8 mouse cellular contexts compared by ENCODE assay signal in the genomic region with DNA sequence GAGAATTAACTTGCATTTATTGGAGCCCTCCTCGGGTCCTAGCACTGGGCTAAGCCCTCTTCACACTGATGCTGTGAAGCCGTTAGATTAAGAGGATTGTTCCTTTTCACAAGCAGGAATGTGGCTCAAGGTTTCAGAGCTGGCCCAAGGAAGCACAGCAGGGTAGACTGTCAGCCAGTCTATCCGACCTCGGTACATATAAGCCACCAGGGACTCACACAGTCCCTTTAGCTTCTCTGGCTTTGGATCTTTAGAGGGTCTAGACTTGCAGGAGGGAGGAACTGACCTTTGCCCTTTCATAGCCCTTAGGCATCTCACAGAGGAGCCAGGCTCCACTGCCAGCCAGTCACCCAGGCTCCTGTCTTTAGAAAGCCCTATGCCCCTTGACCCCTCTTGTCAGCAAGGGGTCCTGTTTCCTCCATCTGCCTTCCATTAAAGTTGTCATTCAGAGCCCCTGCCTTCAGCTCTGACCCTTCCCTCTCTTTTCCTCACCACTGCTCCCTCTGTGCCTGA. TPM values are rescaled to one million over a fixed set of nuclear protein-coding genes. Genes with fewer than 3 reads are reported as not detected.
DNase-seq lines count a peak whose midpoint lies in the region; ATAC-seq and TF ChIP-seq lines count a peak whose summit lies in the region.

Gene Asb6 (minus strand): TSS at position 51 of the 513 bp plus-strand sequence.

- no peak for TF ChIP-seq CTCF in kidney, adult 2 months (conservative IDR thresholded peaks at IDR 0.05; ENCODE audit: insufficient read depth, insufficient read length, low read depth, low read length)

- H3K4me3 ChIP-seq in kidney, adult 2 months (ENCODE audit: insufficient read depth, low read depth, low read length) = no peak within 1 kb of the TSS
- no peak within 1 kb of the TSS for H3K4me3 ChIP-seq in forebrain, embryonic 10.5 days
- no peak within 1 kb of the TSS for H3K4me3 ChIP-seq in neural tube, embryonic 13.5 days

- no peaks in the 10 kb centered on the region for H3K36me3 ChIP-seq in kidney, adult 2 months (ENCODE audit: control insufficient read depth, insufficient read depth, low read length)
- peaks cover 17% of the 10 kb centered on the region for H3K36me3 ChIP-seq in forebrain, embryonic 10.5 days (replicated peaks)
- H3K36me3 ChIP-seq in neural tube, embryonic 13.5 days = peaks cover 12% of the 10 kb centered on the region

- no peak for DNase-seq in kidney, adult 2 months
- no peak for DNase-seq in kidney, postnatal 10 days
- DNase-seq in forebrain, embryonic 10.5 days (ENCODE audit: extremely low spot score, low spot score) = peak; percentile 48
- DNase-seq in left cerebral cortex, postnatal 10 days (ENCODE audit: extremely low spot score in 1 of 2, low spot score in 2 of 2) = no peak
- DNase-seq in adipocyte (ENCODE audit: low spot score) = no peak
- DNase-seq in kidney, adult 11 months = no peak

- no peaks in the 10 kb centered on the region for H3K9me3 ChIP-seq in forebrain, embryonic 10.5 days
- H3K9me3 ChIP-seq in neural tube, embryonic 13.5 days = no peaks in the 10 kb centered on the region

- 48% methylated on average over 4 of the region's 4 CpGs for WGBS in kidney, adult 2 months
- 6% methylated on average over 4 of the region's 4 CpGs for WGBS in forebrain, embryonic 10.5 days
- 34% methylated on average over 4 of the region's 4 CpGs for WGBS in neural tube, embryonic 13.5 days

- H3K9ac ChIP-seq in neural tube, embryonic 13.5 days = no peak within 1 kb of the TSS

- intact Hi-C loops in left cerebral cortex, postnatal 10 days (cut with DNase I) = no loop called here

- peaks cover 7% of the 10 kb centered on the region; the same call in 1 of the 2 replicates for H3K4me1 ChIP-seq in kidney, adult 2 months (ENCODE audit: control insufficient read depth, insufficient read depth, low read length)
- H3K4me1 ChIP-seq in forebrain, embryonic 10.5 days = peaks cover 68% of the 10 kb centered on the region
- H3K4me1 ChIP-seq in neural tube, embryonic 13.5 days (replicated peaks) = peaks cover 31% of the 10 kb centered on the region

- no peak within 1 kb of the TSS for H3K4me2 ChIP-seq in neural tube, embryonic 13.5 days

- no peak within 1 kb of the TSS for H3K27ac ChIP-seq in kidney, adult 2 months (ENCODE audit: insufficient read depth, low read depth, low read length)
- peak within 1 kb of the TSS; percentile 79 for H3K27ac ChIP-seq in forebrain, embryonic 10.5 days
- no peak within 1 kb of the TSS for H3K27ac ChIP-seq in neural tube, embryonic 13.5 days (replicated peaks)

- ATAC-seq in activated CD4-positive, CD25-positive, alpha-beta regulatory T cell, adult 4 months = no peak
- no peak for ATAC-seq in neural tube, embryonic 13.5 days (ENCODE audit: low read depth)

- no peak for TF ChIP-seq POLR2A in kidney, adult 2 months (IDR thresholded peaks at IDR 0.05; ENCODE audit: low read depth, low read length)

- H3K27me3 ChIP-seq in kidney, adult 2 months (replicated peaks; ENCODE audit: control insufficient read depth, insufficient read depth, low read length) = no peaks in the 10 kb centered on the region
- H3K27me3 ChIP-seq in forebrain, embryonic 10.5 days (ENCODE audit: poor library complexity, severe bottlenecking) = no peaks in the 10 kb centered on the region
- H3K27me3 ChIP-seq in neural tube, embryonic 13.5 days = 0 out of 2 replicates have a peak, but pooled peaks cover 7% of the 10 kb centered on the region

RNA-seq across cellular contexts. Expression of gene Asb6, which starts in this region (rescaled TPM):
- polyA plus RNA-seq in kidney, adult 2 months (2012; rRNA removed) = 24.5 and 35.2 TPM in 2 replicates
- polyA plus RNA-seq in activated CD4-positive, CD25-positive, alpha-beta regulatory T cell, adult 4 months (2017; shearing (Covaris generic)) = 10 to 100 TPM; 27.4 to 36.2 TPM
- polyA plus RNA-seq in forebrain, embryonic 10.5 days (2016; fragmentation: Nextera tagmentation; extraction: Ambion mirVana) = 47.5 and 51.2 TPM in 2 replicates
- 10 to 100 TPM; 32.1 to 32.9 TPM for total RNA-seq in left cerebral cortex, postnatal 10 days (2021)
- polyA plus RNA-seq in neural tube, embryonic 13.5 days (2015; fragmentation: Nextera tagmentation; extraction: Ambion mirVana) = 38.2 and 39.8 TPM in 2 replicates
